Mouse (Mus musculus) hindbrain, postnatal 0 days (tissue): ENCODE measurements at regions not wholly inside any gene's neighbourhood (a gene's known extent, or its start where the extent isn't known, plus 50 kb on each side); places are given as distances from the start of the nearest gene placed in this dataset.
A peak's percentile ranks its signal among the peaks of the same experiment; 100 is the strongest.
"Not testable (repeated sequence)": the region's sequence is repeated elsewhere in the genome, so short reads cannot be mapped to it uniquely, and the experiment has no call there.

ENCODE experiments used
- ATAC-seq: fragments of 200-750 bp; cut with Nextera tagmentation; 2 replicates; pipeline ENCODE4 v1.8.0; 2017; ENCODE audit warnings: mild to moderate bottlenecking, moderate TSS enrichment, moderate library complexity
- DNase-seq: peaks from one replicate; pipeline ENCODE4 v3.0.0-alpha.2; 2015; ENCODE audit warnings: low spot score
- H3K27ac ChIP-seq: fragments of 300-500 bp; sonication (generic); 2 replicates; pipeline ENCODE4 v1.5.1; 2014; ENCODE audit warnings: mild to moderate bottlenecking
- H3K27me3 ChIP-seq: fragments of 300-500 bp; sonication (generic); 2 replicates; pipeline ENCODE4 v1.6.1; 2014; ENCODE audit warnings: low read length, mixed read lengths; ENCODE audit not compliant: insufficient read depth
- H3K36me3 ChIP-seq: fragments of 300-500 bp; sonication (generic); 2 replicates; pipeline ENCODE4 v1.6.1; 2014; ENCODE audit warnings: low read length, mixed read lengths; ENCODE audit not compliant: insufficient read depth
- H3K4me1 ChIP-seq: fragments of 300-500 bp; sonication (generic); 2 replicates; pipeline ENCODE4 v1.6.1; 2014; ENCODE audit warnings: antibody characterized with exemption, low read length, mixed read lengths; ENCODE audit not compliant: insufficient read depth
- H3K4me2 ChIP-seq: fragments of 300-500 bp; sonication (generic); 2 replicates; pipeline ENCODE4 v1.6.1; 2014; ENCODE audit warnings: low read depth, mild to moderate bottlenecking, low read length, moderate library complexity, mixed read lengths
- H3K4me3 ChIP-seq: fragments of 300-500 bp; sonication (generic); 2 replicates; pipeline ENCODE4 v1.5.1; 2014; ENCODE audit warnings: low read length
- H3K9ac ChIP-seq: fragments of 300-500 bp; sonication (generic); replicated peaks from 2 replicates; pipeline ENCODE4 v1.6.1; 2014; ENCODE audit warnings: mild to moderate bottlenecking, low read length, moderate library complexity, mixed read lengths
- H3K9me3 ChIP-seq: fragments of 300-500 bp; sonication (generic); 2 replicates; pipeline ENCODE4 v1.6.1; 2016; ENCODE audit warnings: low read length, mixed read lengths
- WGBS: fragments of 180-500 bp; shearing (Covaris S2); extraction: QIAGEN DNeasy Blood & Tissue Kit; methylation state at CpG from one replicate; pipeline ENCODE4 v1.1.7; 2014; 5-methylcytosine and 5-hydroxymethylcytosine counted together

- H3K27ac ChIP-seq, H3K9ac ChIP-seq, H3K4me1 ChIP-seq, H3K36me3 ChIP-seq, H3K9me3 ChIP-seq, ATAC-seq, H3K4me2 ChIP-seq, H3K27me3 ChIP-seq: not testable (repeated sequence)
- 5% methylated on average over 15 of the region's 53 CpGs for whole genome bisulfite sequencing
- peak overlapping the region; percentile 32 for H3K4me3 ChIP-seq
- peak; percentile 1 for DNase-seq
Measured at GRCm38 (mm10) chr12:19387706-19388105, 566.6 kb upstream of the Gm21863 start.
